Mouse (Mus musculus): Measurements from ENCODE around the gene Ankrd63. TPM values are rescaled to one million over a fixed set of nuclear protein-coding genes. Genes with fewer than 3 reads are reported as not detected.

Ankrd63 gene
- polyA plus RNA-seq (2015; fragmentation: Nextera tagmentation; extraction: Ambion mirVana), result 0.07 TPM in 1 of 2 replicates, not detected in the other

- Histone ChIP-seq H3K9ac (peak within 1 kb of the TSS; percentile 44), H3K4me1 (peaks cover 37% of the 10 kb centered on the region)
- 1% methylated on average over 50 of the region's 50 CpGs for WGBS
Observed at GRCm38 (mm10) chr2:118703913-118704730, at the start of gene Ankrd63. Ankrd63 (minus strand) TSS chr2:118703963.

DNA sequence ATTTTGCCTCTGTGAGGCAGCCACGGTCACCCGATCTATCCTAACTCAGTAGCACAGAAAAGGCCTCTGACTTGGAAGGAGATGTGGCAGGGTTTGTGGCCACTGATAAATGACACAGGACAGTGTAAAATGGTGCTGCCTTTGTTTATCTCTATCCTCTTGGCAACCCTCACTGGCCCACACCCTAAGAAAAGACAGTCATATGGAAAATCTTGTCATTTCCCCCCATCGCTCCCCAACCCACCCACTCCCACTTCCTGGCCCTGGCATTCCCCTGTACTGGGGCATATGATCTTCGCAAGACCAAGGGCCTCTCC lies 49.0 kb upstream of the Ankrd63 start:
- 79% methylated on average over 4 of the region's 4 CpGs for WGBS

More at GRCm38 (mm10) chr2:118703913-118704730, at the start of gene Ankrd63:
- H3K9me3 ChIP-seq, result no peaks in the 10 kb centered on the region
- H3K36me3 ChIP-seq, result no peaks in the 10 kb centered on the region
- H3K27ac ChIP-seq, result no peak within 1 kb of the TSS
- ATAC-seq (ENCODE audit: insufficient number of reproducible peaks, insufficient read depth, low FRiP score, low TSS enrichment, low read depth), result no peak
- H3K4me3 ChIP-seq, result peak within 1 kb of the TSS; percentile 43
- peaks cover 100% of the 10 kb centered on the region for H3K27me3 ChIP-seq
- H3K4me2 ChIP-seq, result peak within 1 kb of the TSS; percentile 77

DNA sequence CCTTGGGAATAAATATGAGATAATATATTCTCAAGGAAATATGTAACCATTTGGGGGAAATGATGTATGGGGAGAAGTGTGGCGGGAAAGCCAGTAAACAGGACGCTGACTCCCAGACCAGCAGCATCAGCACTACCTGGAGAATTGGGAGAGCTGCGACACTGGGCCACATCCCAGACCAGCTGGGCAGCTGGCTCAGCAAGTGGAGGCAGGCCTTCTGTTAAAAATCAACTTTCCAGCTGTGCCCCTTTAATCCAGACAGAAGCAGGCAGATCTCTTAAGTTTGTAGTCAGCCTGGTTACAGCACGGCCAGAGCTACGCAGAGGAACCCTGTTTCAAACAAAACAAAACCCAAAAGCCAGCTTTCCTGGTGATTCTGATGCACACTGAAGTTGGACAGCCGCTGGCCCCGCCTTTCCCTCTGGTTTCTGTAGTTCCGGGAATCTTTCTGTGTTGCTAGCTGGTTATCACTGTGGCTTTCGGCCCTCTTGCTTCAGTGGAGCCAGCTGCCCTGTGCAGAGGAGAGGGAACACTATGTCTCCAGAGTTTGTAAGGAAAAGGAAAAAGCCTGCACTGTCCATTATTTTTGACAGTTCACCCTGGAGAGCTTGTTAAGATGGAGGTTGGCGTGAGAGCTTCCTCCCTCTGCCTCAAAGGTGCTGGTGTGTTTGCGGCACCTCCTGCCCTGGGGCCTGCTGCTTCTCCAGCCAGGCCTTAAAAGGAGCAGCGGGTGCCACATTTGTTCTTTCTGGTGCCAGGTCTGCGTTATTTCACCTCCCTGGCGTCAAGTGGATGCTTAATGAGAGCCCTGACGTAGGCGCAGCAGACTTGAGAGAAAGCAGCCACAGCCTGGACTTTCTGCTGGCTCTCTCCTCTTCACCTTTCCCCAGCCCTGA lies 48.4 kb upstream of the Ankrd63 start:
- ATAC-seq (ENCODE audit: insufficient number of reproducible peaks, insufficient read depth, low FRiP score, low TSS enrichment, low read depth), result no peak
- 74% methylated on average over 16 of the region's 16 CpGs for whole genome bisulfite sequencing
- Histone ChIP-seq H3K4me2 (no peak overlapping the region), H3K27me3 (no peaks in the 10 kb centered on the region), H3K9me3 (no peaks in the 10 kb centered on the region), H3K4me3 (no peak overlapping the region), H3K27ac (no peak overlapping the region), H3K36me3 (no peaks in the 10 kb centered on the region), H3K4me1 (peaks cover 39% of the 10 kb centered on the region), H3K9ac (no peak overlapping the region)

More for the DNA sequence above, 49.0 kb upstream of the Ankrd63 start:
- Histone ChIP-seq H3K4me2 (no peak overlapping the region), H3K9me3 (no peaks in the 10 kb centered on the region), H3K9ac (no peak overlapping the region), H3K4me3 (no peak overlapping the region), H3K36me3 (no peaks in the 10 kb centered on the region), H3K27ac (no peak overlapping the region), H3K4me1 (peaks cover 35% of the 10 kb centered on the region), H3K27me3 (no peaks in the 10 kb centered on the region)
- no peak for ATAC-seq (ENCODE audit: insufficient number of reproducible peaks, insufficient read depth, low FRiP score, low TSS enrichment, low read depth)

GRCm38 (mm10) chr2:118750476-118750875 lies 46.7 kb upstream of the Ankrd63 start:
- no peak overlapping the region for H3K4me2 ChIP-seq
- H3K9me3 ChIP-seq, result no peaks in the 10 kb centered on the region
- no peak for ATAC-seq (ENCODE audit: insufficient number of reproducible peaks, insufficient read depth, low FRiP score, low TSS enrichment, low read depth)
- no peaks in the 10 kb centered on the region for H3K36me3 ChIP-seq
- no peak overlapping the region for H3K27ac ChIP-seq
- no peak overlapping the region for H3K9ac ChIP-seq
- H3K4me1 ChIP-seq, result peaks cover 47% of the 10 kb centered on the region
- H3K27me3 ChIP-seq, result no peaks in the 10 kb centered on the region
- WGBS, result 72% methylated on average over 8 of the region's 8 CpGs
- no peak overlapping the region for H3K4me3 ChIP-seq

- Histone ChIP-seq H3K9ac (peak overlapping the region; percentile 17; the same call in 1 of the 2 replicates), H3K36me3 (no peaks in the 10 kb centered on the region), H3K4me1 (peaks cover 56% of the 10 kb centered on the region), H3K27me3 (peaks cover 8% of the 10 kb centered on the region), H3K27ac (no peak overlapping the region), H3K4me2 (peak overlapping the region; percentile 10; the same call in 1 of the 2 replicates), H3K4me3 (no peak overlapping the region), H3K9me3 (no peaks in the 10 kb centered on the region)
- ATAC-seq (ENCODE audit: insufficient number of reproducible peaks, insufficient read depth, low FRiP score, low TSS enrichment, low read depth), result no peak
- WGBS, result 36% methylated on average over 10 of the region's 10 CpGs
Observed at GRCm38 (mm10) chr2:118749341-118749884, 45.6 kb upstream of the Ankrd63 start.

- peak overlapping the region; percentile 98 for H3K4me2 ChIP-seq
- H3K4me1 ChIP-seq, result peaks cover 54% of the 10 kb centered on the region
- H3K27ac ChIP-seq, result no peak overlapping the region
- peak overlapping the region; percentile 88; the same call in 1 of the 2 replicates for H3K9ac ChIP-seq
- no peaks in the 10 kb centered on the region for H3K36me3 ChIP-seq
- peaks cover 25% of the 10 kb centered on the region for H3K27me3 ChIP-seq
- peak overlapping the region; percentile 81 for H3K4me3 ChIP-seq
- H3K9me3 ChIP-seq, result no peaks in the 10 kb centered on the region
- 24% methylated on average over 10 of the region's 10 CpGs for WGBS
- no peak for ATAC-seq (ENCODE audit: insufficient number of reproducible peaks, insufficient read depth, low FRiP score, low TSS enrichment, low read depth)
Observed at GRCm38 (mm10) chr2:118747301-118747960, 43.7 kb upstream of the Ankrd63 start.

DNA sequence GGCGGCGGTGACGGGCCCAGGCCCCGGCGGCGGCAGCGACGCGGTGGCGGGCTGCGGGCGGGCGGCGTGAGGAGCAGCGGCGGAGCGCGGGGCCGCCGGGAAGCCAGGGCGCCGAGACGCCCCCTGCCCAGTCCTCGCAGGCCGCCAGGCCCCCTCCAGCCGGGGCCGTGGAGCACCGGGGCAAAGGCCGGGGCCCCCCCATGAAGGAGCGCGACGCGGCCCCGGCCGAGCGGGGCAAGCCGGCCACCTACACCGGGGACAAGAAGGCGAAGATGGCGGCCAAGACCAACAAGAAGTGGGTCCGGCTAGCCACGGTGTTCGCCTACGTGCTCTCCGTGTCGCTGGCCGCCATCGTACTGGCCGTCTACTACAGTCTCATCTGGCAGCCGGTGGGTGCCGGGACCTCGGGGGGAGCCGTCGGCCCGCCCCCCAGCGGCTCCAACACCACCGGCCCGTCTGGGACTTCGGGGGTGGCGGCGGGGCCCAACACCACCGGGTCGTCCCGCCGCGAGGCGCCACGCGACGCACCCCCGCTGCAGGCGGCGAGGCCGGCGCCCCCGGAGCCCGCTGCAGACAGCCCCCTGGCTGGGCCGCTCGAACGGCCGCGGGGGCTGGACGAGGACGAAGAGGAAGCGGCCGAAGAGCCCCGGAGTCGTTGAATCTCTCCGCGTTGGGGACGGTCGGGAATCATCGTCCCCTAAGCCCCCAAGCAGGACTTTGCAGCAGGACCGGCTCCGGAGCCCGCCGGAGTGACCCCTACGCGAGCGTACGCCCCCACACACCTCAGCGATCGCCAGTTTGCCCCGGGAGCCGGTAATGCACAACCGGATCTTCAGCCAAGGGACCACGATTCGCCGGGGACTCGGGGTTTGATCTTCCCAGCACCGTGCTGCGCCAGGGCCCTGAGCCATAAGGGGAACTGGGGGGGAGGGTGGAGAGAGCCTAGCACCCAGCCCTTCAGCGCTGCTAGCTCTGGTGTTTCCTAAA lies 42.4 kb upstream of the Ankrd63 start:
- Histone ChIP-seq H3K36me3 (no peaks in the 10 kb centered on the region), H3K27ac (no peak overlapping the region), H3K4me3 (peak overlapping the region; percentile 81), H3K4me1 (peaks cover 52% of the 10 kb centered on the region), H3K4me2 (peak overlapping the region; percentile 98), H3K9ac (peak overlapping the region; percentile 88), H3K9me3 (no peaks in the 10 kb centered on the region), H3K27me3 (peaks cover 35% of the 10 kb centered on the region)
- ATAC-seq (ENCODE audit: insufficient number of reproducible peaks, insufficient read depth, low FRiP score, low TSS enrichment, low read depth), result 0 out of 2 replicates have a peak, but pooled peaks have one; percentile 17
- WGBS, result under 1% methylated on average over 89 of the region's 113 CpGs

DNA sequence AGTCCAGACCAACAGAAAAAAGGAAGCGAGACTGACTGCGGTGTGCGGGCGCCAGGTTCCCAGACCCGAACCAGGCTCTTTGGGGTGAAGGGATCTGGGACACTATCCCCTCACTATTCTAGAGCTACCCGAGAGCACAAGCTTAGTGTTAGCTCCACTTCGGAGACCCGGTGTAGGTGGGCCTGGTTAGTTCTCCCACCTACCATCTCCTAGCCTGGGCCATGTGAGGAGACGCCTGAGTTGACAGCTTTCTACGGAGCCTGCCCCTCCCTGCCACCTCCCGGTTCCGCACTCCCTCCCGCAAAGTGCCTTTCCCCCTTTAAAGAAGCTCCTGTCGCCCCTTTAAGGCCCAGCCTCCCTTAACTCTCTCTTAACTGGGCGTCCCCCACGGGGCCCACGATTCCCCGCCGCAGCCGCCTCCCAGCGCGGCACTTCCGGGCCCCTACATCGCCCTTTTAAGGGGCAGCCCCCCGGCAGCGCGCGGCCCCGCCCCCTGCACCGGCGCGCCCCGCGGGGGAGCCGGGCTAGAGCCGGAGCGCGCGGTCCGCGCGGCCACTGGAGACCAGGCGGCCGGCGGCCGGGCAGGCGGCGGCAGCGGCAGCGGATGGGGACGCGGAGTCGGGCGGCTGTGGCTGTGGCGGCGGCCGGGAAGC lies 41.6 kb upstream of the Ankrd63 start, which contains the start of gene Inafm2:
Inafm2 (plus strand) TSS at position 527 of the 653 bp plus-strand sequence.
- peaks cover 37% of the 10 kb centered on the region for H3K27me3 ChIP-seq
- WGBS, result under 1% methylated on average over 49 of the region's 57 CpGs
- H3K4me1 ChIP-seq, result peaks cover 46% of the 10 kb centered on the region
- no peaks in the 10 kb centered on the region for H3K9me3 ChIP-seq
- H3K9ac ChIP-seq, result peak within 1 kb of the TSS; percentile 88
- no peak within 1 kb of the TSS for H3K27ac ChIP-seq
- ATAC-seq (ENCODE audit: insufficient number of reproducible peaks, insufficient read depth, low FRiP score, low TSS enrichment, low read depth), result peak; percentile 89
- peak within 1 kb of the TSS; percentile 98 for H3K4me2 ChIP-seq
- H3K4me3 ChIP-seq, result peak within 1 kb of the TSS; percentile 81
- no peaks in the 10 kb centered on the region for H3K36me3 ChIP-seq

DNA sequence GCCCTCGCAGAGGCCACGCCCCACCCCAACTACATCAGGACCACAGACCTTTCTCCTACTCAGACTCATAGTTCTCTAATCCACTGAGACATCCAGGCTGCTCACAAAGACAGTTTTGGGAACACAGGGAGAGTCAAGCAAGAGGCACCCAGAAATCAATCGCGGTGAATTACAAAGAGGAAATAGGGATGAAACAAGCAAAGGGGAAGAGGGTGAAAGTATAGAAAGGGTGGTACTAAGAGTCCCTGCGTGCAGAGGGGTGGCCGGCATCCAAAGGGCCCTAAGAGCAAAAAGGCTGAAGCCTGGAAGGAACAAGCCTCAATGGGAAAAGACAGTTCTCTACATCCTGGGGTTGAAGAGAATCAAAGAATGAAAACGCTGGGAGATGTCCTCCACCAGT lies 40.9 kb upstream of the Ankrd63 start:
- no peak for ATAC-seq (ENCODE audit: insufficient number of reproducible peaks, insufficient read depth, low FRiP score, low TSS enrichment, low read depth)
- Histone ChIP-seq H3K27ac (no peak overlapping the region), H3K4me2 (peak overlapping the region; percentile 98), H3K9ac (no peak overlapping the region), H3K27me3 (peaks cover 37% of the 10 kb centered on the region), H3K9me3 (no peaks in the 10 kb centered on the region), H3K4me1 (peaks cover 39% of the 10 kb centered on the region), H3K36me3 (no peaks in the 10 kb centered on the region), H3K4me3 (peak overlapping the region; percentile 81; the same call in 1 of the 2 replicates)
- WGBS, result 9% methylated on average over 7 of the region's 7 CpGs
